20 mouse cellular contexts compared by ENCODE assay signal in genomic region chr14:34240263-34240662, GRCm38 (mm10). TPM values are rescaled to one million over a fixed set of nuclear protein-coding genes. Genes with fewer than 3 reads are reported as not detected.
DNase-seq lines count a peak whose midpoint lies in the region; ATAC-seq lines count a peak whose summit lies in the region.
"Had no signal": no experiment of that assay in that cellular context is flagged by ENCODE, and none has a peak within 500 bp of the region (broad histone marks: within the 10 kb centered on the region; RNA-seq: fewer than 3 reads in every experiment).

No protein-coding gene starts in this region.

- H3K27me3 ChIP-seq in liver, embryonic 12.5 days (replicated peaks): no peaks in the 10 kb centered on the region
- no peaks in the 10 kb centered on the region for H3K27me3 ChIP-seq in liver, embryonic 16.5 days (ENCODE audit: control insufficient read depth, insufficient read depth, low read depth, low read length)
- no peaks in the 10 kb centered on the region for H3K27me3 ChIP-seq in heart, embryonic 12.5 days (replicated peaks)
- H3K27me3 ChIP-seq: embryonic facial prominence, embryonic 12.5 days; forebrain, embryonic 15.5 days; hindbrain, embryonic 12.5 days had no signal

- no peaks in the 10 kb centered on the region for H3K9me3 ChIP-seq in liver, embryonic 12.5 days (replicated peaks)
- H3K9me3 ChIP-seq in liver, embryonic 16.5 days (replicated peaks; ENCODE audit: control insufficient read depth, low read length): no peaks in the 10 kb centered on the region
- no peaks in the 10 kb centered on the region for H3K9me3 ChIP-seq in heart, embryonic 12.5 days (replicated peaks)
- H3K9me3 ChIP-seq: embryonic facial prominence, embryonic 12.5 days; forebrain, embryonic 15.5 days; hindbrain, embryonic 12.5 days had no signal

- peaks cover 23% of the 10 kb centered on the region; the same call in 1 of the 2 replicates for H3K36me3 ChIP-seq in liver, embryonic 12.5 days
- peaks cover 4% of the 10 kb centered on the region; the same call in 1 of the 2 replicates for H3K36me3 ChIP-seq in liver, embryonic 16.5 days (ENCODE audit: control insufficient read depth, insufficient read depth)
- H3K36me3 ChIP-seq in heart, embryonic 12.5 days: peaks cover 6% of the 10 kb centered on the region; the same call in 1 of the 2 replicates
- H3K36me3 ChIP-seq: forebrain, embryonic 15.5 days; hindbrain, embryonic 12.5 days had no signal

- no peak overlapping the region for H3K9ac ChIP-seq in liver, embryonic 12.5 days
- no peak overlapping the region for H3K9ac ChIP-seq in liver, embryonic 16.5 days (ENCODE audit: low read depth, low read length)
- no peak overlapping the region for H3K9ac ChIP-seq in heart, embryonic 12.5 days
- H3K9ac ChIP-seq: embryonic facial prominence, embryonic 12.5 days; forebrain, embryonic 15.5 days; hindbrain, embryonic 12.5 days had no signal

- peak; percentile 50; the same call in 1 of the 2 replicates for ATAC-seq in liver, embryonic 12.5 days
- 0 out of 2 replicates have a peak, but pooled peaks have one; percentile 33 for ATAC-seq in liver, embryonic 16.5 days (ENCODE audit: low read depth)
- no peak for ATAC-seq in heart, embryonic 12.5 days (ENCODE audit: insufficient number of reproducible peaks, low FRiP score)
- ATAC-seq: forebrain, embryonic 15.5 days; hindbrain, embryonic 16.5 days; inflammation-experienced regulatory T-cells, adult 6 months had no signal

- peak; percentile 64 for DNase-seq in heart, adult 11 months
- DNase-seq in heart, adult 8-10 months (ENCODE audit: low spot score): no peak
- no peak for DNase-seq in right cerebral cortex, postnatal 36 days (ENCODE audit: low spot score in 2 of 2)
- no peak for DNase-seq in left cerebral cortex, adult 18-20 months (ENCODE audit: low spot score in 2 of 2)
- DNase-seq: adrenal gland, adult 2 months; adrenal gland, postnatal 25 days; cerebellum, adult 18-20 months; cerebellum, adult 9-11 months; cerebellum, postnatal 36 days; embryo, embryonic 11 days; heart, postnatal 10 days; heart, postnatal 4 days had no signal

- H3K4me3 ChIP-seq in liver, embryonic 12.5 days: no peak overlapping the region
- H3K4me3 ChIP-seq in liver, embryonic 16.5 days (ENCODE audit: low read depth, low read length): no peak overlapping the region
- no peak overlapping the region for H3K4me3 ChIP-seq in heart, embryonic 12.5 days
- H3K4me3 ChIP-seq: embryonic facial prominence, embryonic 12.5 days; forebrain, embryonic 15.5 days; hindbrain, embryonic 12.5 days had no signal

- H3K27ac ChIP-seq in liver, embryonic 12.5 days: peak overlapping the region; percentile 69
- H3K27ac ChIP-seq in liver, embryonic 16.5 days (ENCODE audit: low read length): peak overlapping the region; percentile 86
- H3K27ac ChIP-seq in heart, embryonic 12.5 days (ENCODE audit: poor library complexity, severe bottlenecking): no peak overlapping the region
- H3K27ac ChIP-seq: embryonic facial prominence, embryonic 12.5 days; forebrain, embryonic 15.5 days; hindbrain, embryonic 12.5 days had no signal

- H3K4me2 ChIP-seq in liver, embryonic 12.5 days: no peak overlapping the region
- H3K4me2 ChIP-seq in liver, embryonic 16.5 days (ENCODE audit: low read depth, low read length): no peak overlapping the region
- no peak overlapping the region for H3K4me2 ChIP-seq in heart, embryonic 12.5 days
- H3K4me2 ChIP-seq: embryonic facial prominence, embryonic 12.5 days; forebrain, embryonic 15.5 days; hindbrain, embryonic 12.5 days had no signal

- 0 out of 2 replicates have a peak, but pooled peaks cover 2% of the 10 kb centered on the region for H3K4me1 ChIP-seq in liver, embryonic 12.5 days
- H3K4me1 ChIP-seq in liver, embryonic 16.5 days (ENCODE audit: control insufficient read depth, low read depth, low read length): no peaks in the 10 kb centered on the region; the same call in 1 of the 2 replicates
- H3K4me1 ChIP-seq in heart, embryonic 12.5 days (replicated peaks): no peaks in the 10 kb centered on the region
- H3K4me1 ChIP-seq: embryonic facial prominence, embryonic 12.5 days; forebrain, embryonic 15.5 days; hindbrain, embryonic 12.5 days had no signal

- WGBS in liver, embryonic 12.5 days (ENCODE audit: insufficient replicate concordance): 25% methylated on average over 10 of the region's 10 CpGs
- WGBS in liver, embryonic 16.5 days (ENCODE audit: insufficient replicate concordance): 22% methylated on average over 10 of the region's 10 CpGs
- WGBS in heart, embryonic 12.5 days: 50% methylated on average over 10 of the region's 10 CpGs

RNA-seq across cellular contexts. Expression of gene Syt15, which starts 20.9 kb away (rescaled TPM):
- under 1 TPM; 0.47 to 0.66 (median 0.53) TPM for total RNA-seq in heart, adult 8-10 months (2022)
- polyA plus RNA-seq in liver, embryonic 12.5 days (2016; fragmentation: Nextera tagmentation; extraction: Ambion mirVana): 0.44 TPM in 2 replicates
- polyA plus RNA-seq in liver, embryonic 16.5 days (2015; fragmentation: Nextera tagmentation; extraction: Ambion mirVana): 0.57 and 0.63 TPM in 2 replicates
- polyA plus RNA-seq in heart, embryonic 12.5 days (2016; fragmentation: Nextera tagmentation; extraction: Ambion mirVana): 0.26 and 0.72 TPM in 2 replicates
- total RNA-seq in left cerebral cortex, adult 18-20 months (2021): under 1 TPM; 0.37 to 0.66 TPM

RNA-seq across cellular contexts. Expression of gene Gprin2, which starts 38.8 kb away (rescaled TPM):
- under 1 TPM; 0.08 to 0.29 (median 0.09) TPM for total RNA-seq in heart, adult 8-10 months (2022)
- polyA plus RNA-seq in liver, embryonic 12.5 days (2016; fragmentation: Nextera tagmentation; extraction: Ambion mirVana): 0.13 TPM in 2 replicates
- 0.02 and 0.09 TPM in 2 replicates for polyA plus RNA-seq in liver, embryonic 16.5 days (2015; fragmentation: Nextera tagmentation; extraction: Ambion mirVana)
- 0.27 and 0.80 TPM in 2 replicates for polyA plus RNA-seq in heart, embryonic 12.5 days (2016; fragmentation: Nextera tagmentation; extraction: Ambion mirVana)
- 1 to 10 TPM; 3.1 to 3.7 TPM for total RNA-seq in left cerebral cortex, adult 18-20 months (2021)
